Mouse (Mus musculus): ENCODE results near the gene Cdh3. TPM values are rescaled to one million over a fixed set of nuclear protein-coding genes. Genes with fewer than 3 reads are reported as not detected.

Cdh3 gene
- polyA plus RNA-seq (2012; ENCODE audit: insufficient read depth, insufficient read length, low replicate concordance, missing spikeins), result not detected in 2 replicates

GRCm38 (mm10) chr8:106510365-106510975 lies at the start of gene Cdh3:
Gene Cdh3, plus strand, starts transcription at chr8:106510891.
- WGBS, result under 1% methylated on average over 34 of the region's 34 CpGs
- no peak within 1 kb of the TSS for H3K27ac ChIP-seq (ENCODE audit: insufficient read depth, low read depth, low read length)
- peaks cover 21% of the 10 kb centered on the region for H3K4me1 ChIP-seq (ENCODE audit: control insufficient read depth, insufficient read depth, low read length)
- TF ChIP-seq CTCF (IDR thresholded peaks at IDR 0.05; ENCODE audit: insufficient read depth, low read depth, low read length), result no peak
- peak within 1 kb of the TSS; percentile 28 for H3K4me3 ChIP-seq (ENCODE audit: insufficient read depth, low read depth, low read length)

DNA sequence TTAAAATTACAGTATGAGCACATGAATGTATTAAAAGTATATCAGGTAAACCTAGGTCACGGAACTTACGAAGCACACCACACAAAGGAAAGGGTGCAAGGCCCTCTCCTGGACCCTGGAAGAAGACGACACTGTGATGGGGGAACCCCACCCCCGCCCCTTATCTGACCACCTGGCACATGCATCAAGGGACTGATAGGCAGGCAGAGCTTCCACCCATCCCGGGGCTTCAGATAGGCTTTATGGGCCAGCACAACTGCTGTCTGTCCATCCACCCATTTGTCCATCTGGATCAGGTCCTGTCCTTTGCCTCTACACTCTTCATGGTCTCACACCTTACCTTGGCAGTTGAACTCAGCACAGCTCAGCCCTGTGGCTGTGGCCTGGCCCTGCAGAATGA lies 48.6 kb upstream of the Cdh3 start:
- no peaks in the 10 kb centered on the region for H3K4me1 ChIP-seq (ENCODE audit: control insufficient read depth, insufficient read depth, low read length)
- TF ChIP-seq POLR2A (IDR thresholded peaks at IDR 0.05; ENCODE audit: insufficient read depth, low read depth, low read length), result no peak
- no peak for TF ChIP-seq CTCF (IDR thresholded peaks at IDR 0.05; ENCODE audit: insufficient read depth, low read depth, low read length)
- H3K27ac ChIP-seq (ENCODE audit: insufficient read depth, low read depth, low read length), result no peak overlapping the region
- H3K4me3 ChIP-seq (ENCODE audit: insufficient read depth, low read depth, low read length), result no peak overlapping the region
- 86% methylated on average over 5 of the region's 5 CpGs for WGBS

- H3K4me3 ChIP-seq (ENCODE audit: insufficient read depth, low read depth, low read length), result no peak overlapping the region
- TF ChIP-seq CTCF (IDR thresholded peaks at IDR 0.05; ENCODE audit: insufficient read depth, low read depth, low read length), result no peak
- TF ChIP-seq POLR2A (IDR thresholded peaks at IDR 0.05; ENCODE audit: insufficient read depth, low read depth, low read length), result no peak
- 94% methylated on average over 6 of the region's 6 CpGs for WGBS
- no peak overlapping the region for H3K27ac ChIP-seq (ENCODE audit: insufficient read depth, low read depth, low read length)
- no peaks in the 10 kb centered on the region for H3K4me1 ChIP-seq (ENCODE audit: control insufficient read depth, insufficient read depth, low read length)
Observed at GRCm38 (mm10) chr8:106463795-106464194, 46.9 kb upstream of the Cdh3 start.

DNA sequence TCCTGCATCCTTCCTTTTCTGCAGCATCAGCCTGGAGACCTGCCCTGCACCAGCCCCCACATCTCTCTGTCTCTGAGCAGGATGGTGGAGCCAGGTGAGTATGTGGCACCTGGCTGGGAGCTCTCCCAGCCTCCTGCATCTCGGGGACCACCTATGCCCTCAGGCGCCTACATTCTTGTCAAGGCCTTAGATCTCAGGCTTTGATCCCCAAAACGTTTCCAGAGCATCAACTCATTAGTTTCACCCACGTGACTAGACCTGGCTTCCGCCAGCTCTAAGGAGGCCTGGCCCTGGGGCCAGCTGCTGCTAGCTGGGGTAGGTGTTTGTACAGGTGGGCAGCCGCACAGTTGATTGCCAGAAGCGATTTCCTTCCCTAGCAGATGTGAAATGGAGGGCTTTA lies 41.2 kb upstream of the Cdh3 start:
- H3K4me3 ChIP-seq (ENCODE audit: insufficient read depth, low read depth, low read length), result no peak overlapping the region
- no peak for TF ChIP-seq CTCF (IDR thresholded peaks at IDR 0.05; ENCODE audit: insufficient read depth, low read depth, low read length)
- TF ChIP-seq POLR2A (IDR thresholded peaks at IDR 0.05; ENCODE audit: insufficient read depth, low read depth, low read length), result no peak
- H3K4me1 ChIP-seq (ENCODE audit: control insufficient read depth, insufficient read depth, low read length), result no peaks in the 10 kb centered on the region
- no peak overlapping the region for H3K27ac ChIP-seq (ENCODE audit: insufficient read depth, low read depth, low read length)
- WGBS, result 76% methylated on average over 7 of the region's 7 CpGs

DNA sequence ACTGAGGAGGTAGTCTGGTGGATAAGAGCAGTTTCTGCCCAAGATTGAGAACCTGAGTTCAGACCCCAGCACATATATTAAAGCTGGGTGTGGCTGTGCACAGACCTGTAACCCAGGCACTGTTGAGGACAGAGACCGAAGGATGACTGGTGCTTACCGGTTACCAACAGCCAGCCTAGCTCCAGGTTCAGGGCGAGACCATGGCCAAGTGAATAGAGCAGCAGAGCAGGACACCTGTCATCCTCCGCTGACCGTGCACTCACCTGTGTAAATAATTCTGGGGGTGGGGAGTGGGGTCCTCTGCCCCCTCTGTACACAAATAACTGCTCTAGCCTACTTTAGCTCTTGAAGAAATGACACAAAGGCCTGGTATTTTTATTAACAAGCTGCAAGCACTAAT lies 36.7 kb upstream of the Cdh3 start:
- WGBS, result 97% methylated on average over 5 of the region's 5 CpGs
- no peaks in the 10 kb centered on the region for H3K4me1 ChIP-seq (ENCODE audit: control insufficient read depth, insufficient read depth, low read length)
- H3K27ac ChIP-seq (ENCODE audit: insufficient read depth, low read depth, low read length), result no peak overlapping the region
- H3K4me3 ChIP-seq (ENCODE audit: insufficient read depth, low read depth, low read length), result no peak overlapping the region
- TF ChIP-seq CTCF (IDR thresholded peaks at IDR 0.05; ENCODE audit: insufficient read depth, low read depth, low read length) (no peak), POLR2A (IDR thresholded peaks at IDR 0.05; ENCODE audit: insufficient read depth, low read depth, low read length) (no peak)

- 82% methylated on average over 8 of the region's 8 CpGs for WGBS
- H3K4me1 ChIP-seq (ENCODE audit: control insufficient read depth, insufficient read depth, low read length), result no peaks in the 10 kb centered on the region
- no peak within 1 kb of the TSS for H3K4me3 ChIP-seq (ENCODE audit: insufficient read depth, low read depth, low read length)
- H3K27ac ChIP-seq (ENCODE audit: insufficient read depth, low read depth, low read length), result no peak within 1 kb of the TSS
- TF ChIP-seq POLR2A (IDR thresholded peaks at IDR 0.05; ENCODE audit: insufficient read depth, low read depth, low read length) (no peak), CTCF (IDR thresholded peaks at IDR 0.05; ENCODE audit: insufficient read depth, low read depth, low read length) (no peak)
Observed at GRCm38 (mm10) chr8:106500018-106500685, 10.5 kb upstream of the Cdh3 start, which contains the start of gene 6030452D12Rik. Gene 6030452D12Rik, plus strand, starts transcription at chr8:106500522.

GRCm38 (mm10) chr8:106504241-106504640 lies 6.5 kb upstream of the Cdh3 start:
- Histone ChIP-seq H3K4me1 (ENCODE audit: control insufficient read depth, insufficient read depth, low read length) (peaks cover 6% of the 10 kb centered on the region), H3K4me3 (ENCODE audit: insufficient read depth, low read depth, low read length) (no peak overlapping the region), H3K27ac (ENCODE audit: insufficient read depth, low read depth, low read length) (no peak overlapping the region)
- no peak for TF ChIP-seq POLR2A (IDR thresholded peaks at IDR 0.05; ENCODE audit: insufficient read depth, low read depth, low read length)
- no peak for TF ChIP-seq CTCF (IDR thresholded peaks at IDR 0.05; ENCODE audit: insufficient read depth, low read depth, low read length)
- WGBS, result 92% methylated on average over 7 of the region's 7 CpGs

- Histone ChIP-seq H3K4me1 (ENCODE audit: control insufficient read depth, insufficient read depth, low read length) (peaks cover 8% of the 10 kb centered on the region), H3K27ac (ENCODE audit: insufficient read depth, low read depth, low read length) (no peak overlapping the region), H3K4me3 (ENCODE audit: insufficient read depth, low read depth, low read length) (no peak overlapping the region)
- 48% methylated on average over 10 of the region's 10 CpGs for WGBS
- TF ChIP-seq POLR2A (IDR thresholded peaks at IDR 0.05; ENCODE audit: insufficient read depth, low read depth, low read length), result no peak
- no peak for TF ChIP-seq CTCF (IDR thresholded peaks at IDR 0.05; ENCODE audit: insufficient read depth, low read depth, low read length)
Observed at GRCm38 (mm10) chr8:106505328-106505965, 5.2 kb upstream of the Cdh3 start.

DNA sequence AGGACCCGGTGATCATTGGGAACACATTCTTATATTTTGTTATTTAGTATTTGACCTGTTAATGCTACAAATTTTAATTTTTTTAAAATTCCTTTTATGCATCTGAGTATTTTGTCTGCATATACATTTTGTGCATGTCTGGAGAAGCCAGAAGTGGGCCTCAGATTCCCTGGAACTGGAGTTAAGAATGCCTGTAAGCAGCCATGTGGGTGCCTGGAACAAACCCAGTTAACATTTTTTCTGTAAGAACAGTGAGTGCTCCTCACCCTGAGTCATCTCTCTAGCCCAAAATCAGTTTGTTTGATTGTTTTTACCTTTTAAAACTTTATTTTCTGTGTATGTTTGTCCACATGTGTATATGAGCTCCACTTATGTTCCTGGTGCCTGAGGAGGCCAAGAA lies 4.6 kb upstream of the Cdh3 start:
- H3K27ac ChIP-seq (ENCODE audit: insufficient read depth, low read depth, low read length), result no peak overlapping the region
- peaks cover 13% of the 10 kb centered on the region for H3K4me1 ChIP-seq (ENCODE audit: control insufficient read depth, insufficient read depth, low read length)
- TF ChIP-seq CTCF (IDR thresholded peaks at IDR 0.05; ENCODE audit: insufficient read depth, low read depth, low read length) (no peak), POLR2A (IDR thresholded peaks at IDR 0.05; ENCODE audit: insufficient read depth, low read depth, low read length) (no peak)
- no peak overlapping the region for H3K4me3 ChIP-seq (ENCODE audit: insufficient read depth, low read depth, low read length)
- 100% methylated on average over 1 of the region's 1 CpGs for WGBS

Data from olfactory bulb, adult 2 months (tissue).